Mouse (Mus musculus) CH12.LX (cell line): ENCODE data around the gene Coq2.

Experiments
- CHD1 ChIP-seq: IDR thresholded peaks from 2 replicates; pipeline ENCODE4 v1.6.1; 2012; ENCODE audit warnings: low read depth, low read length, improper control_type of control experiment, inconsistent platforms
- CTCF ChIP-seq, 2 experiments: IDR thresholded peaks in 1 of 2; conservative IDR thresholded peaks in 1 of 2; 2 replicates each; pipeline ENCODE4 v1.5.1; 2011 to 2012; ENCODE audit warnings: low read depth in 2 of 2, low read length in 2 of 2, improper control_type of control experiment in 1 of 2, inconsistent platforms in 1 of 2, mild to moderate bottlenecking in 1 of 2, moderate library complexity in 1 of 2
- E2F4 ChIP-seq: IDR thresholded peaks from 2 replicates; pipeline ENCODE4 v1.6.1; 2011; ENCODE audit warnings: low read depth, low read length, improper control_type of control experiment; ENCODE audit not compliant: insufficient replicate concordance
- EP300 ChIP-seq: IDR thresholded peaks from 2 replicates; pipeline ENCODE4 v1.6.1; 2011; ENCODE audit warnings: low read length, improper control_type of control experiment
- JUND ChIP-seq: conservative IDR thresholded peaks from 2 replicates; pipeline ENCODE4 v1.6.1; 2011; ENCODE audit warnings: low read depth, low read length, improper control_type of control experiment
- KAT2A ChIP-seq: IDR thresholded peaks from 2 replicates; pipeline ENCODE4 v1.6.1; 2012; ENCODE audit warnings: low read length, improper control_type of control experiment, inconsistent platforms; ENCODE audit not compliant: insufficient replicate concordance
- MAZ ChIP-seq: IDR thresholded peaks from 2 replicates; pipeline ENCODE4 v1.6.1; 2012; ENCODE audit warnings: low read depth, mild to moderate bottlenecking, inconsistent platforms, low read length, improper control_type of control experiment, moderate library complexity
- NELFE ChIP-seq: IDR thresholded peaks from 2 replicates; pipeline ENCODE4 v1.6.1; 2011; ENCODE audit warnings: low read depth, low read length, improper control_type of control experiment
- NRF1 ChIP-seq: IDR thresholded peaks from 2 replicates; pipeline ENCODE4 v1.6.1; 2014; ENCODE audit warnings: low read depth, mild to moderate bottlenecking, inconsistent platforms, low read length, improper control_type of control experiment, moderate library complexity
- PAX5 ChIP-seq: IDR thresholded peaks from 2 replicates; pipeline ENCODE4 v1.6.1; 2012; ENCODE audit warnings: low read length, inconsistent platforms, mixed read lengths
- POLR2A ChIP-seq: IDR thresholded peaks from 2 replicates; pipeline ENCODE4 v1.6.1; 2011; ENCODE audit warnings: low read depth, mild to moderate bottlenecking, improper control_type of control experiment, low read length
- SIN3A ChIP-seq: IDR thresholded peaks from 2 replicates; pipeline ENCODE4 v1.6.1; 2012; ENCODE audit warnings: low read length, improper control_type of control experiment, inconsistent platforms
- UBTF ChIP-seq: IDR thresholded peaks from 2 replicates; pipeline ENCODE4 v1.6.1; 2012; ENCODE audit warnings: low read depth, mild to moderate bottlenecking, inconsistent platforms, low read length, improper control_type of control experiment, moderate library complexity
- ZMIZ1 ChIP-seq: IDR thresholded peaks from 2 replicates; pipeline ENCODE4 v1.6.1; 2012; ENCODE audit warnings: low read depth, mild to moderate bottlenecking, inconsistent platforms, low read length, improper control_type of control experiment

DNA sequence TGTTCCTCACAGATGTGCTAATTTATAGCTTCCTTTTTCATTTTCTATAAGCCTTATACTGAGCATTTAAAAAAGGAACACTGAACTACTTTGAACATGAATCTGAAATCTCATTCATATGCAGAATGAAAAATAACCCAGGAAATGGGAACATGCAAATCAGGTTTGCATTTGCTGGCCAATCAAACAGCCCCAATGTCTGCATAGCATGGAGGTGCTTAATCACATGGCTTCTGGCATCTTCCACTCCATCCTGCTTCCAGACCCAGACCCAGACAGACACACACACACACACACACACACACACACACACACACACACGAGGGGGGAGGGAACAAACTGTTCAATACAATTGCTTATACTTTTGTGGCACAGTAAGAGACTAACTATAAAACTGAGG, 8.0 kb downstream of the Coq2 start:
- TF ChIP-seq CTCF (conservative IDR thresholded peaks at IDR 0.05 in 1 of 2, IDR thresholded peaks at IDR 0.05 in 1 of 2; ENCODE audit: low read depth in 2 of 2, low read length in 2 of 2): no peak
- no peak for TF ChIP-seq ZMIZ1
- TF ChIP-seq JUND: no peak
- no peak for TF ChIP-seq MAZ
- no peak for TF ChIP-seq CHD1
- TF ChIP-seq POLR2A: no peak
- TF ChIP-seq SIN3A: no peak
- TF ChIP-seq E2F4: no peak
- no peak for TF ChIP-seq NELFE
- no peak for TF ChIP-seq EP300
- TF ChIP-seq UBTF: no peak
- TF ChIP-seq KAT2A: no peak
- no peak for TF ChIP-seq PAX5
- TF ChIP-seq NRF1: no peak
